Mouse (Mus musculus): ENCODE measurements around the gene Txn2. TPM values are rescaled to one million over a fixed set of nuclear protein-coding genes. Genes with fewer than 3 reads are reported as not detected.
"Not testable (repeated sequence)": the region's sequence is repeated elsewhere in the genome, so short reads cannot be mapped to it uniquely, and the experiment has no call there.

Gene Txn2
- polyA plus RNA-seq, 1 experiment from 2014 or later: 234 TPM

GRCm38 (mm10) chr15:77867231-77867968, 61.4 kb downstream of the Txn2 start:
- H3K36me3 ChIP-seq (ENCODE audit: poor library complexity, severe bottlenecking); H3K4me1 ChIP-seq; H3K27ac ChIP-seq; H3K4me3 ChIP-seq; H3K9me3 ChIP-seq (replicated peaks); ATAC-seq; H3K27me3 ChIP-seq; H3K4me2 ChIP-seq; H3K9ac ChIP-seq: not testable (repeated sequence)
- WGBS: 93% methylated on average over 7 of the region's 10 CpGs

GRCm38 (mm10) chr15:77866583-77867220, 62.1 kb downstream of the Txn2 start:
- Histone ChIP-seq H3K27ac (no peak overlapping the region), H3K4me2 (no peak overlapping the region), H3K9ac (no peak overlapping the region), H3K4me1 (no peaks in the 10 kb centered on the region), H3K9me3 (replicated peaks) (no peaks in the 10 kb centered on the region), H3K4me3 (no peak overlapping the region), H3K36me3 (ENCODE audit: poor library complexity, severe bottlenecking) (no peaks in the 10 kb centered on the region), H3K27me3 (no peaks in the 10 kb centered on the region)
- no peak for ATAC-seq
- 42% methylated on average over 11 of the region's 11 CpGs for WGBS

Other genes with a start within 250 kb of the Txn2 start
- gene Apol7e, start 230.1 kb downstream of the Txn2 start, polyA plus RNA-seq (2015; fragmentation: Nextera tagmentation; extraction: Ambion mirVana): not detected in 2 replicates
- gene Apol9b, start 200.0 kb downstream of the Txn2 start, polyA plus RNA-seq (2015; fragmentation: Nextera tagmentation; extraction: Ambion mirVana): not detected in 2 replicates
- gene Apol8, start 172.0 kb downstream of the Txn2 start, polyA plus RNA-seq (2015; fragmentation: Nextera tagmentation; extraction: Ambion mirVana): 0.08 TPM in 1 of 2 replicates, not detected in the other
- gene Myh9, start 86.8 kb downstream of the Txn2 start, polyA plus RNA-seq (2015; fragmentation: Nextera tagmentation; extraction: Ambion mirVana): 13.4 and 14.4 TPM in 2 replicates
- 6.9 and 8.5 TPM in 2 replicates for gene Foxred2, start 27.7 kb upstream of the Txn2 start, polyA plus RNA-seq (2015; fragmentation: Nextera tagmentation; extraction: Ambion mirVana)
- 200 and 207 TPM in 2 replicates for gene Eif3d, start 41.8 kb upstream of the Txn2 start, polyA plus RNA-seq (2015; fragmentation: Nextera tagmentation; extraction: Ambion mirVana)
- gene Cacng2, start 191.0 kb upstream of the Txn2 start, polyA plus RNA-seq (2015; fragmentation: Nextera tagmentation; extraction: Ambion mirVana): 3.5 and 4.4 TPM in 2 replicates
- 148 and 160 TPM in 2 replicates for gene Ift27, start 245.1 kb upstream of the Txn2 start, polyA plus RNA-seq (2015; fragmentation: Nextera tagmentation; extraction: Ambion mirVana)

Measured in forebrain, embryonic 13.5 days (tissue).